Mouse (Mus musculus) thymus, postnatal 25 days (tissue): ENCODE data around the gene Kctd17.

ENCODE experiments used
- DNase-seq: peaks from one replicate; pipeline ENCODE4 v3.0.0; 2022

Kctd17 gene

GRCm38 (mm10) chr15:78449694-78450418 is 21.5 kb downstream of the Kctd17 start:
- peak; percentile 24 for DNase-seq

- no peak for DNase-seq
These were observed 22.0 kb downstream of the Kctd17 start for GRCm38 (mm10) chr15:78450419-78450768.

- no peak for DNase-seq
These were observed 22.8 kb downstream of the Kctd17 start for GRCm38 (mm10) chr15:78451201-78451600.

- no peak for DNase-seq
These were observed 24.6 kb downstream of the Kctd17 start for GRCm38 (mm10) chr15:78452929-78453328.

GRCm38 (mm10) chr15:78455168-78455567 is 26.8 kb downstream of the Kctd17 start:
- DNase-seq: no peak

- no peak for DNase-seq
These were observed 27.7 kb downstream of the Kctd17 start for GRCm38 (mm10) chr15:78456051-78456450.

- no peak for DNase-seq
These were observed 28.8 kb downstream of the Kctd17 start for GRCm38 (mm10) chr15:78457193-78457592.

GRCm38 (mm10) chr15:78462981-78463380 is 34.6 kb downstream of the Kctd17 start:
- DNase-seq: peak; percentile 50

- no peak for DNase-seq
These were observed 38.4 kb downstream of the Kctd17 start for GRCm38 (mm10) chr15:78466809-78467208.

GRCm38 (mm10) chr15:78467570-78467969 is 39.2 kb downstream of the Kctd17 start:
- DNase-seq: no peak

GRCm38 (mm10) chr15:78468379-78468937 is 40.1 kb downstream of the Kctd17 start, which contains the start of gene Tmprss6:
Gene Tmprss6, minus strand, starts transcription at chr15:78468634.
- no peak for DNase-seq

GRCm38 (mm10) chr15:78470495-78471276 is 42.3 kb downstream of the Kctd17 start:
- no peak for DNase-seq

- DNase-seq: no peak
These were observed 43.5 kb downstream of the Kctd17 start for GRCm38 (mm10) chr15:78471902-78472301.

- no peak for DNase-seq
These were observed 45.1 kb downstream of the Kctd17 start for GRCm38 (mm10) chr15:78473442-78473841.

GRCm38 (mm10) chr15:78475604-78476031 is 47.3 kb downstream of the Kctd17 start:
- peak; percentile 65 for DNase-seq

GRCm38 (mm10) chr15:78476878-78477277 is 48.5 kb downstream of the Kctd17 start:
- no peak for DNase-seq

- DNase-seq: no peak
These were observed 49.7 kb downstream of the Kctd17 start for GRCm38 (mm10) chr15:78478073-78478472.

- no peak for DNase-seq
These were observed 51.1 kb downstream of the Kctd17 start for GRCm38 (mm10) chr15:78479470-78479869.

- DNase-seq: no peak
These were observed 51.7 kb downstream of the Kctd17 start for GRCm38 (mm10) chr15:78480111-78480510.

GRCm38 (mm10) chr15:78480991-78481390 is 52.6 kb downstream of the Kctd17 start:
- no peak for DNase-seq

- peak; percentile 10 for DNase-seq
These were observed 53.2 kb downstream of the Kctd17 start for GRCm38 (mm10) chr15:78481448-78482000.

- DNase-seq: no peak
These were observed 54.2 kb downstream of the Kctd17 start for GRCm38 (mm10) chr15:78482518-78482917.

- DNase-seq: no peak
These were observed 54.9 kb downstream of the Kctd17 start for GRCm38 (mm10) chr15:78483311-78483710.

- no peak for DNase-seq
These were observed 58.2 kb downstream of the Kctd17 start for GRCm38 (mm10) chr15:78486564-78486963.
